Mouse (Mus musculus) neutrophil, adult 83 days (primary cell): Measurements from ENCODE around the gene Grk5. TPM values are rescaled to one million over a fixed set of nuclear protein-coding genes. Genes with fewer than 3 reads are reported as not detected.

ENCODE experiments used
- total RNA-seq, 2 experiments: library from RNA; stranded (reverse); gene quantifications; one replicate each; pipeline ENCODE4 v1.2.4; 2023

The Grk5 gene
- total RNA-seq, result 10 to 100 TPM; 30.2 to 39.9 TPM

GRCm38 (mm10) chr19:60889714-60890315, at the start of gene Grk5:
Gene Grk5 (plus strand): TSS chr19:60889749.

GRCm38 (mm10) chr19:60860868-60861700, 28.5 kb upstream of the Grk5 start, which contains the start of gene Sfxn4:
Gene Sfxn4 (minus strand): TSS chr19:60861479.

GRCm38 (mm10) chr19:60874064-60874694, 15.4 kb upstream of the Grk5 start, which contains the start of gene Prdx3:
Gene Prdx3 (minus strand): TSS chr19:60874556.

GRCm38 (mm10) chr19:61140342-61141206, 251.0 kb downstream of the Grk5 start, which contains the start of gene Zfp950:
Gene Zfp950 (minus strand): TSS chr19:61140840.

Other genes with a start within 250 kb of the Grk5 start
- 1 to 10 TPM; 2.6 TPM for gene Nanos1, start 133.8 kb upstream of the Grk5 start, total RNA-seq
- gene Eif3a, start 99.1 kb upstream of the Grk5 start, total RNA-seq, result 100 to 1,000 TPM in 1 of 2 experiments, 10 to 100 TPM in 1; 100.0 to 103 TPM
- gene Fam45a, start 78.2 kb upstream of the Grk5 start, total RNA-seq, result 10 to 100 TPM; 18.4 to 26.8 TPM
- under 1 TPM; 0.64 to 0.90 TPM for gene Sfxn4, start 28.3 kb upstream of the Grk5 start, total RNA-seq
- 10 to 100 TPM; 39.0 to 50.1 TPM for gene Prdx3, start 15.2 kb upstream of the Grk5 start, total RNA-seq